Mouse (Mus musculus): ENCODE data around the gene Mogat2. TPM values are rescaled to one million over a fixed set of nuclear protein-coding genes. Genes with fewer than 3 reads are reported as not detected.

The Mogat2 gene
- polyA plus RNA-seq, 1 experiment from 2014 or later, result 33.7 TPM

DNA sequence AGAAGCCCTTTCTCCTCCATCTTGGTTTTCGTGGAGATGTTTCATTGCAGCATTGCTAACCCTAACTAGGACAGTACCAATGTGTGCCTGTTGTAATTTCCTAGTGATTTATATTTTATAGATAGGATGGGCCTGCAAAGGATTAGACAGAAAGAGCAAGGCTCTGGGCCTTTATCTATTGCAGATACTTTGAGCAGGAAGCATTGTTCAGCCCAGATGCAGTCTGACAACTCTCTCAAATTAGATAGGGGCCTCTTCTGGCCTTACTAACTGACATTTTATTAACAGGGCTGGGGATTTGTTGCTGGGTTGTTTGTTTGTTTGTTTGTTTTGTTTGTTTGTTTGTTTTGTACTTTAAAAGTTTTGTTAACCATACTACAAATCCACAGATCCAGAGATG lies 25.4 kb downstream of the Mogat2 start:
- Histone ChIP-seq H3K9ac (ENCODE audit: low read length) (no peak overlapping the region), H3K4me3 (replicated peaks; ENCODE audit: low read length) (no peak overlapping the region), H3K9me3 (replicated peaks; ENCODE audit: control insufficient read depth, low read length) (no peaks in the 10 kb centered on the region), H3K36me3 (ENCODE audit: control insufficient read depth, insufficient read depth, low read length) (no peaks in the 10 kb centered on the region), H3K4me1 (ENCODE audit: control insufficient read depth, insufficient read depth, low read length) (0 out of 2 replicates have a peak, but pooled peaks cover 2% of the 10 kb centered on the region), H3K27ac (ENCODE audit: low read length) (no peak overlapping the region), H3K27me3 (ENCODE audit: control insufficient read depth, insufficient read depth, low read length) (no peaks in the 10 kb centered on the region), H3K4me2 (ENCODE audit: low read depth, low read length) (no peak overlapping the region)
- ATAC-seq (ENCODE audit: insufficient read depth, low FRiP score), result no peak
- 87% methylated on average over 1 of the region's 1 CpGs for WGBS

DNA sequence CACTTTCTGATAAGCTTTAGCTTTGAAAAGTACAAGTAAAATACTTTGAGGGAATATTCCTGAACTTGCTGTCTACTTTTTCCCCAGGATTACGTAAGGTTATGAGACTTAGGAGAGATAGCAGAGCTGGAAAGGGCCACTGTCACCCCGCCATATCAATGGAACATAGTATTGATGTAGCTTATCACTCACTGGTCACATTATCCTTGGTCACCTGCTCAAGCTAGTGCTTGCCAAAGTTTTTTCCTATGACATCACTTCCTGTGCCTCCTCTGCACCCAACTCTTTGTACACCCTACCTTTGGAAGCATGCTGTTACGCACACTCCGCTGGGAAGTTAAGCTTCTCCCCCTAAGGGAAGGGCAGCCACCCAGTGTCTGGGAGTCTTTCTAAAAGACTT lies 29.7 kb downstream of the Mogat2 start:
- Histone ChIP-seq H3K9ac (ENCODE audit: low read length) (no peak overlapping the region), H3K36me3 (ENCODE audit: control insufficient read depth, insufficient read depth, low read length) (no peaks in the 10 kb centered on the region), H3K4me2 (ENCODE audit: low read depth, low read length) (no peak overlapping the region), H3K27me3 (ENCODE audit: control insufficient read depth, insufficient read depth, low read length) (no peaks in the 10 kb centered on the region), H3K9me3 (replicated peaks; ENCODE audit: control insufficient read depth, low read length) (no peaks in the 10 kb centered on the region), H3K27ac (ENCODE audit: low read length) (no peak overlapping the region), H3K4me3 (replicated peaks; ENCODE audit: low read length) (no peak overlapping the region), H3K4me1 (ENCODE audit: control insufficient read depth, insufficient read depth, low read length) (no peaks in the 10 kb centered on the region)
- WGBS, result 82% methylated on average over 4 of the region's 4 CpGs
- ATAC-seq (ENCODE audit: insufficient read depth, low FRiP score), result 0 out of 2 replicates have a peak, but pooled peaks have one; percentile 33

DNA sequence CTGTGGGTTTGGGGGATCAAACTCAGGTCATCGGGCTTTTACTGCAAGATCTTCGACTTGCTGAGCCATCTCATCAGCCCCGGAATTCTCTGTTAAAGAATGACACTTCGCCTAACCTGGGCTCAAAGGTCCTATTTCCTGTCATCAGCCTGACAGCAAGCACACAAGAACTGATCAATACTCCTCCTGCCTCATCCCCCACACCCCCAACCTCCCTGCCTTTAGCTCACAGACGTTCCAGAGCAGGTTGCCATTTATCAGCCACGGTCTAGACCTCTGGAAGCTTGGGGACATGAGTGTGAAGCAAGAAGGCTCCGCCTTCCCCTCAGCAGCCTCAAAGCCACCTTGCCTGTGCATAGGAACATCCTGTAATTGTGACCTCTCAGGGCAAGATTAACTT lies 32.1 kb downstream of the Mogat2 start:
- 0 out of 2 replicates have a peak, but pooled peaks cover 2% of the 10 kb centered on the region for H3K4me1 ChIP-seq (ENCODE audit: control insufficient read depth, insufficient read depth, low read length)
- no peak overlapping the region for H3K4me2 ChIP-seq (ENCODE audit: low read depth, low read length)
- no peak overlapping the region for H3K9ac ChIP-seq (ENCODE audit: low read length)
- no peak overlapping the region for H3K4me3 ChIP-seq (replicated peaks; ENCODE audit: low read length)
- H3K36me3 ChIP-seq (ENCODE audit: control insufficient read depth, insufficient read depth, low read length), result no peaks in the 10 kb centered on the region
- H3K27ac ChIP-seq (ENCODE audit: low read length), result no peak overlapping the region
- WGBS, result 51% methylated on average over 7 of the region's 7 CpGs
- no peaks in the 10 kb centered on the region for H3K27me3 ChIP-seq (ENCODE audit: control insufficient read depth, insufficient read depth, low read length)
- H3K9me3 ChIP-seq (replicated peaks; ENCODE audit: control insufficient read depth, low read length), result no peaks in the 10 kb centered on the region
- ATAC-seq (ENCODE audit: insufficient read depth, low FRiP score), result no peak

DNA sequence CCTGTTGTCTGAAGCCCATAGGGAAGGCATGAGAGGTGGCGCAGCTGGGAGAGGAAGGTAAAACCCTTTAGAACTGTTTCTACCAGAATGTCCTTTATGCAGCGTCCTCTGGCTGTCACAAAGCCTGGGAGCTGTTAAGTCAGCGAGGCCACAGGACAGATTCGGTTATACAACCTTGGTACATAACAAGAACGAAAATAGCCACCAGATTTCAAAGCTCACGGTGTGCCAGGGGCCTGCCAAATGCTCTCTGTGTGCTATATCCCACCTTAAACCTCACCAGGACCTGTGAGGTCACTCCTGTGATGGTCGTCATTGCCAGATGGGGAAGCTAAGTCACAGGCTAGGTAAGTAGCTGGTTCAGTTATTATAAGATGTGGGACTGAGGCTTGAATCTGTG lies 36.3 kb downstream of the Mogat2 start:
- WGBS, result 85% methylated on average over 7 of the region's 7 CpGs
- H3K9ac ChIP-seq (ENCODE audit: low read length), result no peak overlapping the region
- H3K4me2 ChIP-seq (ENCODE audit: low read depth, low read length), result no peak overlapping the region
- no peaks in the 10 kb centered on the region for H3K9me3 ChIP-seq (replicated peaks; ENCODE audit: control insufficient read depth, low read length)
- H3K27ac ChIP-seq (ENCODE audit: low read length), result no peak overlapping the region
- no peak overlapping the region for H3K4me3 ChIP-seq (replicated peaks; ENCODE audit: low read length)
- H3K36me3 ChIP-seq (ENCODE audit: control insufficient read depth, insufficient read depth, low read length), result no peaks in the 10 kb centered on the region
- H3K4me1 ChIP-seq (ENCODE audit: control insufficient read depth, insufficient read depth, low read length), result 0 out of 2 replicates have a peak, but pooled peaks cover 3% of the 10 kb centered on the region
- no peaks in the 10 kb centered on the region for H3K27me3 ChIP-seq (ENCODE audit: control insufficient read depth, insufficient read depth, low read length)
- no peak for ATAC-seq (ENCODE audit: insufficient read depth, low FRiP score)

DNA sequence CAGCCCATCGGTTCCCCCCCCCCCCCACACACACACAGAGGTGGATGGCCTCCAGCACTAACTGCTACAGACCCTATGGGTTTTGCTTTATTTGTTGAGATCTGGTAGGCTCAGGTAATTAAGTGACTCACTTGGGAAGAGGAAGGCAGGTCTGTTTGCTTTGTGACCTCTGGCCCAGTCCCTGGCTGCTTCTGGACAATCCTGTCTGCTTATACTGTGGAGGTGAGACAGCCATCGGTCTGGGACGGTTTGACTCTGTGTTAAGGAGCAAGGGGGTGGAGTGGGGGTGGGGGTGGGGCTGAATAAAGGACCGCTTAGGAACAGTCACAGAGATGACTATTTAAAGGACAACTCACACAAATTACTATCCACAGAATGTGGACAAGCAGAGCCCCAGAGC lies 38.1 kb downstream of the Mogat2 start:
- ATAC-seq (ENCODE audit: insufficient read depth, low FRiP score), result peak; percentile 79
- no peak overlapping the region for H3K9ac ChIP-seq (ENCODE audit: low read length)
- no peaks in the 10 kb centered on the region for H3K27me3 ChIP-seq (ENCODE audit: control insufficient read depth, insufficient read depth, low read length)
- no peak overlapping the region for H3K4me3 ChIP-seq (replicated peaks; ENCODE audit: low read length)
- H3K27ac ChIP-seq (ENCODE audit: low read length), result peak overlapping the region; percentile 13; the same call in 1 of the 2 replicates
- 0 out of 2 replicates have a peak, but pooled peaks cover 3% of the 10 kb centered on the region for H3K4me1 ChIP-seq (ENCODE audit: control insufficient read depth, insufficient read depth, low read length)
- no peak overlapping the region for H3K4me2 ChIP-seq (ENCODE audit: low read depth, low read length)
- H3K9me3 ChIP-seq (replicated peaks; ENCODE audit: control insufficient read depth, low read length), result no peaks in the 10 kb centered on the region
- WGBS, result 31% methylated on average over 4 of the region's 4 CpGs
- H3K36me3 ChIP-seq (ENCODE audit: control insufficient read depth, insufficient read depth, low read length), result no peaks in the 10 kb centered on the region

DNA sequence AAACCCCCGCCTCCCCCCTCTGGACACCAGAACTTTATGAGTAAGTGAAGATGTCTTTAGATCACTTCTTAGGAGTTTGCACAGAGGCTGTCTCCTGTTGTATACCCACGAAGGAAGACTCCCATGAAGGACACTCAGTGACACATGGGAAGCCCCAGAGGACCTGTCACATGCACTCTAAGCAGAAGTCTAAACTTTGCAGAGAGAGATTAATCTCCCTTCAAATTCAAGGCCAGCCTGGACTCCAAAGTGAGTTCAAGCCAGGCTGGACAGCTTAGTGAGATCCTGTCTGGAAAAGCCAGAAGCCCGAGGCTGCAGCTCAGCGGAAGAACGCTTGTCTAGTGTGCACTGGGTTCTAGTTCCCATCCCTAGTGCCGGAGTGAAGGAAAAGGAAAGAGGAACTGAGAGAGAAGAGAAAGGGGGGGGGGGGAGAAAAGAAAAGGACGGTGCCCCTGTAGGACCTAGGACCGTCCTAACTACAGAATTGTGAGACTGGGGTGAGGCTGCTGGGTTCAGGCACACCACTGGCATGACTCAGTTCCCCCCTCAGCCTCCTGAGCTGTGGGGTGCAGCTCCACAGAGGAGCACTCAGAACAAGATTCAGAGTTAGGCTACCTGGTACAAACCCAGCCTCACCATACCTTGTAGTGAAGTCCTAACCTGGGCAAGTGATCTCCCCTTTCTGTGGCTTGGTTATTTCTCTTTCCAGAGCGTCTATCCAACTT lies 38.8 kb downstream of the Mogat2 start:
- WGBS, result 71% methylated on average over 9 of the region's 9 CpGs
- no peaks in the 10 kb centered on the region for H3K27me3 ChIP-seq (ENCODE audit: control insufficient read depth, insufficient read depth, low read length)
- 0 out of 2 replicates have a peak, but pooled peaks cover 3% of the 10 kb centered on the region for H3K4me1 ChIP-seq (ENCODE audit: control insufficient read depth, insufficient read depth, low read length)
- H3K36me3 ChIP-seq (ENCODE audit: control insufficient read depth, insufficient read depth, low read length), result no peaks in the 10 kb centered on the region
- no peak overlapping the region for H3K9ac ChIP-seq (ENCODE audit: low read length)
- no peak overlapping the region for H3K4me2 ChIP-seq (ENCODE audit: low read depth, low read length)
- no peaks in the 10 kb centered on the region for H3K9me3 ChIP-seq (replicated peaks; ENCODE audit: control insufficient read depth, low read length)
- H3K27ac ChIP-seq (ENCODE audit: low read length), result no peak overlapping the region; the same call in 1 of the 2 replicates
- no peak for ATAC-seq (ENCODE audit: insufficient read depth, low FRiP score)
- no peak overlapping the region for H3K4me3 ChIP-seq (replicated peaks; ENCODE audit: low read length)

DNA sequence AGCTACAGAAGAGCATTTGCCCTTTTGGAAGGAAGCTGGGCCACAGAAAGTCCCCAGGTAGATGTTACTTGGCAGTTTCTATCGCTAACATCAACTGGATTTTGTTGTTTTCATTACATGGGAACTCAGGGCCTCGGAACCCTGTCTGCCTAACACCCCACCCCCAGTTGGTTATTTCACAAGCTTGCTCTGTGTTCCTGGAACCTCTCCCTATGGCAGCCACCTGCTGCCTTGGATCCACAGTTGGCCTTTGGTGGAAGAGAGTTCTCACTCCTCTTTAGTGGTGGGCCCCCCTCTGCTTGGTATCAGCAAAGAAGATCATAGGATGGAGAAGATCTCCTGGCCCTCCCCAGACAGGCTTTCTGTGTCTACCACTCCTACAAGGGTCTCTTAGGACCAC lies 39.6 kb downstream of the Mogat2 start:
- no peaks in the 10 kb centered on the region for H3K27me3 ChIP-seq (ENCODE audit: control insufficient read depth, insufficient read depth, low read length)
- H3K4me1 ChIP-seq (ENCODE audit: control insufficient read depth, insufficient read depth, low read length), result 0 out of 2 replicates have a peak, but pooled peaks cover 3% of the 10 kb centered on the region
- no peak overlapping the region for H3K4me2 ChIP-seq (ENCODE audit: low read depth, low read length)
- 78% methylated on average over 2 of the region's 2 CpGs for WGBS
- H3K4me3 ChIP-seq (replicated peaks; ENCODE audit: low read length), result no peak overlapping the region
- H3K27ac ChIP-seq (ENCODE audit: low read length), result no peak overlapping the region
- H3K9ac ChIP-seq (ENCODE audit: low read length), result no peak overlapping the region
- no peak for ATAC-seq (ENCODE audit: insufficient read depth, low FRiP score)
- H3K36me3 ChIP-seq (ENCODE audit: control insufficient read depth, insufficient read depth, low read length), result no peaks in the 10 kb centered on the region
- no peaks in the 10 kb centered on the region for H3K9me3 ChIP-seq (replicated peaks; ENCODE audit: control insufficient read depth, low read length)

DNA sequence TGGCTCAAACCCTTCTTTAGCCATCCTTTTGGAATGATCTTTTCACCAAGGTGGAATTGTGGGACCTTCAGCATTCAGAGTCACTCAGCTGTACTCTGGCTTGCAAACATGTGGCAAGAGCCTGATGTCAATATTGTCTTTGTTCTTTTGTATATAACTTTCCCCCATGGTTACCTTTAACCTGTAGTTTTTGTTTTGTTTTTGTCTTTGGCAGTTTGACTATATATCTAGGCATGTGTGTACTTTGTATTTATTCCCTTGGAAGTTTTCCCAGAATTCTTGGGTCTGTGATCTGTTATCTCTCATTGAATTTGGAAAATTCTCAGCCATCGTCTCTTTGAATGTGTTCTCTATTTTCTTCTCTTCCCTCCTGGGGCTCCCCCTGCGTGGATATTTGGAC lies 43.9 kb downstream of the Mogat2 start:
- no peak for ATAC-seq (ENCODE audit: insufficient read depth, low FRiP score)
- Histone ChIP-seq H3K27me3 (ENCODE audit: control insufficient read depth, insufficient read depth, low read length) (no peaks in the 10 kb centered on the region), H3K4me1 (ENCODE audit: control insufficient read depth, insufficient read depth, low read length) (no peaks in the 10 kb centered on the region), H3K36me3 (ENCODE audit: control insufficient read depth, insufficient read depth, low read length) (no peaks in the 10 kb centered on the region), H3K27ac (ENCODE audit: low read length) (no peak overlapping the region), H3K4me3 (replicated peaks; ENCODE audit: low read length) (no peak overlapping the region), H3K4me2 (ENCODE audit: low read depth, low read length) (no peak overlapping the region), H3K9ac (ENCODE audit: low read length) (no peak overlapping the region), H3K9me3 (replicated peaks; ENCODE audit: control insufficient read depth, low read length) (no peaks in the 10 kb centered on the region)
- WGBS, result 59% methylated on average over 2 of the region's 2 CpGs

DNA sequence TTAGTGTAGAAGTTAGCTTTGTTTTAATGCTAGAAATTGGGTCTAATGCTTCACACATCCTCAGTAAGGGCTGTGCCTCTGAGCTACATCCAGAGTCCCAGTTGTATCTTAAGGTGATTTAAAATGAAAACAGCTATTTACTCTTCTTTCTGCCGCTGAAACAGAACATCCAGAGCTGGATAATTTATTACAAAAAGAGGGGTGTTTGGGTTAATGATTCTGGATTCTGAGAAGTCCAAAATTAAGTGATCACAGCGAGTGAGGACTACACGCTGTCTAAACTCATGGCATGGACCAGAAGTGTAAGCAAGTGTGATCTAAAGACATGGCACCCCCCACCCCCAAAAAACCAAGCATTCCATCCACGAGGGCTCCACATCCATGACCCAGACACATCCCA lies 44.5 kb downstream of the Mogat2 start:
- Histone ChIP-seq H3K4me2 (ENCODE audit: low read depth, low read length) (no peak overlapping the region), H3K4me1 (ENCODE audit: control insufficient read depth, insufficient read depth, low read length) (no peaks in the 10 kb centered on the region), H3K36me3 (ENCODE audit: control insufficient read depth, insufficient read depth, low read length) (no peaks in the 10 kb centered on the region), H3K9me3 (replicated peaks; ENCODE audit: control insufficient read depth, low read length) (no peaks in the 10 kb centered on the region), H3K4me3 (replicated peaks; ENCODE audit: low read length) (no peak overlapping the region), H3K9ac (ENCODE audit: low read length) (no peak overlapping the region), H3K27me3 (ENCODE audit: control insufficient read depth, insufficient read depth, low read length) (no peaks in the 10 kb centered on the region), H3K27ac (ENCODE audit: low read length) (no peak overlapping the region)
- no peak for ATAC-seq (ENCODE audit: insufficient read depth, low FRiP score)
- WGBS, result 84% methylated on average over 4 of the region's 4 CpGs

Data from stomach, embryonic 16.5 days (tissue).